19 mouse cellular contexts compared by ENCODE assay signal in the genomic region with DNA sequence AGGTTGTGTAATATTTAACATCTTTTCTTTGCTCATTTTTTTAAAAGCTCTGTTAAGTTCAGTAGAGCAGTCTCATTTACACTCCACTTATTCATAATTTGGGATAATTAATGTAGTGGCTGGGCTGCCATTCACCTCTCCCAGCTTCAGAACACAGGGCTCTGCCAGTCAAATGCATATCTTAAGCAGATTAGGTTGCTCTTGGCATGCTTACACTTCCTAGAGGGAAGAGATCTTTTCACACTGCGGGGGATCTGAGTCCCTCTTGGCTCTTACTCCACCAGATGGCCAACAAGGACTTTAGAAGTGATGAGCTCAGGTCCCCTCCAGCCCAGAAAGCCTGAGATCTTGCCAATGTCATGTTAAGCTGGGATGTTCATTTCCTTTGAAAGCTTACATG.
DNase-seq lines count a peak whose midpoint lies in the region; ATAC-seq and TF ChIP-seq lines count a peak whose summit lies in the region.
"Had no signal": no experiment of that assay in that cellular context is flagged by ENCODE, and none has a peak within 500 bp of the region (broad histone marks: within the 10 kb centered on the region; RNA-seq: fewer than 3 reads in every experiment).

No protein-coding gene starts in this region.

- peak; percentile 32 to 53 for DNase-seq in cerebellum, postnatal 25 days
- DNase-seq in cerebellum, adult 11-12 months, result no peak
- peak; percentile 77 for DNase-seq in hindbrain, postnatal 0 days (ENCODE audit: low spot score)
- DNase-seq in brain, embryonic 14.5 days (ENCODE audit: low read depth), result peak; percentile 83
- peak; percentile 61 for DNase-seq in retina, postnatal 1 day
- DNase-seq: B cell, adult 2 months; embryo, embryonic 11 days; gastrocnemius, postnatal 36 days; heart, postnatal 4 days; kidney, adult 8-10 months; thymus, postnatal 4 days had no signal

- H3K4me3 ChIP-seq in hindbrain, postnatal 0 days (ENCODE audit: low read length), result no peak overlapping the region
- no peak overlapping the region for H3K4me3 ChIP-seq in hindbrain, embryonic 13.5 days
- no peak overlapping the region for H3K4me3 ChIP-seq in neural tube, embryonic 15.5 days (replicated peaks)
- H3K4me3 ChIP-seq: limb, embryonic 13.5 days; neural tube, embryonic 13.5 days had no signal

- no peaks in the 10 kb centered on the region for H3K9me3 ChIP-seq in hindbrain, postnatal 0 days (ENCODE audit: low read length)
- no peaks in the 10 kb centered on the region for H3K9me3 ChIP-seq in hindbrain, embryonic 13.5 days
- no peaks in the 10 kb centered on the region for H3K9me3 ChIP-seq in neural tube, embryonic 15.5 days (replicated peaks)
- H3K9me3 ChIP-seq: limb, embryonic 13.5 days; neural tube, embryonic 13.5 days had no signal

- ATAC-seq in hindbrain, postnatal 0 days, result no peak
- no peak for ATAC-seq in hindbrain, embryonic 13.5 days (ENCODE audit: low FRiP score)
- ATAC-seq in neural tube, embryonic 15.5 days (ENCODE audit: low FRiP score), result no peak
- ATAC-seq: activated CD4-positive, CD25-positive, alpha-beta regulatory T cell, adult 4 months; inflammation-experienced regulatory T-cells, adult 6 months had no signal

- no peaks in the 10 kb centered on the region for H3K36me3 ChIP-seq in hindbrain, postnatal 0 days (ENCODE audit: insufficient read depth, low read length)
- H3K36me3 ChIP-seq in hindbrain, embryonic 13.5 days, result 0 out of 2 replicates have a peak, but pooled peaks cover 5% of the 10 kb centered on the region
- H3K36me3 ChIP-seq in neural tube, embryonic 15.5 days, result no peaks in the 10 kb centered on the region
- H3K36me3 ChIP-seq: neural tube, embryonic 13.5 days had no signal

- no peaks in the 10 kb centered on the region for H3K27me3 ChIP-seq in hindbrain, postnatal 0 days (ENCODE audit: insufficient read depth, low read length)
- no peaks in the 10 kb centered on the region for H3K27me3 ChIP-seq in hindbrain, embryonic 13.5 days
- H3K27me3 ChIP-seq in neural tube, embryonic 15.5 days (replicated peaks), result no peaks in the 10 kb centered on the region
- H3K27me3 ChIP-seq: limb, embryonic 13.5 days; neural tube, embryonic 13.5 days had no signal

- no peak for TF ChIP-seq POLR2A in brain, embryonic 14.5 days (IDR thresholded peaks at IDR 0.05; ENCODE audit: borderline replicate concordance, extremely low read depth, insufficient read depth, insufficient read length, poor library complexity, severe bottlenecking)

- H3K27ac ChIP-seq in hindbrain, postnatal 0 days, result no peak overlapping the region
- no peak overlapping the region for H3K27ac ChIP-seq in hindbrain, embryonic 13.5 days
- H3K27ac ChIP-seq in neural tube, embryonic 15.5 days (replicated peaks), result no peak overlapping the region
- H3K27ac ChIP-seq: limb, embryonic 13.5 days; liver, embryonic 14.5 days; neural tube, embryonic 13.5 days had no signal

- no peak overlapping the region for H3K9ac ChIP-seq in hindbrain, postnatal 0 days (replicated peaks; ENCODE audit: low read length)
- H3K9ac ChIP-seq in hindbrain, embryonic 13.5 days, result no peak overlapping the region
- no peak overlapping the region for H3K9ac ChIP-seq in neural tube, embryonic 15.5 days (replicated peaks)
- H3K9ac ChIP-seq: limb, embryonic 13.5 days; liver, embryonic 14.5 days; neural tube, embryonic 13.5 days had no signal

- 0% methylated on average over 1 of the region's 1 CpGs for WGBS in hindbrain, postnatal 0 days
- WGBS in hindbrain, embryonic 13.5 days, result 43% methylated on average over 1 of the region's 1 CpGs
- 68% methylated on average over 1 of the region's 1 CpGs for WGBS in neural tube, embryonic 15.5 days

- peak; percentile 26 for TF ChIP-seq CTCF in hindbrain, postnatal 0 days (IDR thresholded peaks at IDR 0.05; ENCODE audit: low read depth)
- TF ChIP-seq CTCF in brain, embryonic 14.5 days (IDR thresholded peaks at IDR 0.05; ENCODE audit: borderline replicate concordance, extremely low read depth, insufficient read depth, insufficient read length), result no peak

- 0 out of 2 replicates have a peak, but pooled peaks cover 4% of the 10 kb centered on the region for H3K4me1 ChIP-seq in hindbrain, postnatal 0 days (ENCODE audit: insufficient read depth, low read length)
- peaks cover 12% of the 10 kb centered on the region for H3K4me1 ChIP-seq in hindbrain, embryonic 13.5 days (replicated peaks)
- H3K4me1 ChIP-seq in neural tube, embryonic 15.5 days, result peaks cover 16% of the 10 kb centered on the region

- H3K4me2 ChIP-seq in hindbrain, postnatal 0 days (ENCODE audit: low read depth, low read length), result no peak overlapping the region
- H3K4me2 ChIP-seq in hindbrain, embryonic 13.5 days, result no peak overlapping the region
- H3K4me2 ChIP-seq in neural tube, embryonic 15.5 days, result no peak overlapping the region
- H3K4me2 ChIP-seq: heart, embryonic 11.5 days; limb, embryonic 13.5 days; neural tube, embryonic 13.5 days had no signal
